Mouse (Mus musculus): ENCODE data around the gene Morn1. TPM values are rescaled to one million over a fixed set of nuclear protein-coding genes. Genes with fewer than 3 reads are reported as not detected.
A peak's percentile ranks its signal among the peaks of the same experiment; 100 is the strongest.

The Morn1 gene
- total and polyA plus RNA-seq, 2 experiments from 2014 or later = 9.0 to 10.0 TPM

DNA sequence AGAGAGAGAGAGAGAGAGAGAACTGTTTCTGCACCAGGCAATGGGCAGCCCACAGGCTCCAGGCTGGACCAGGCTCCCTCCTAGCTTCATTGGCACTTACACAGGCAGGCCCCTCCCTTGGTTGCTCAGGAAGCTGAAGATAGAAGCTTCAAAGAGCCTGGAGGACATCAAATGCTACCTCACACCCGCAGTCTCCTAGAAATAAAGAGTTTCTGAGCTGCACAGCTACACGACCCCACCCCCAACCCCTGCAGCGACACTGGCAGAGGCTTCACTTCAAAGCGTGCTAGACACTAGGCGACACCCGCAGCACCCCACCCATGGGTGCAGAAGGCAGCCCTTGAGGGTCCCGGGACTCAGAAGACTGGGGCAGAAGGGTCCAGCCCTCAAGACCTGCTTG lies 36.3 kb upstream of the Morn1 start:
- TF ChIP-seq CTCF (IDR thresholded peaks at IDR 0.05; ENCODE audit: low read depth) = no peak
- WGBS = 85% methylated on average over 7 of the region's 7 CpGs
- ATAC-seq = no peak
- H3K9ac ChIP-seq (replicated peaks; ENCODE audit: low read length) = no peak overlapping the region
- H3K27me3 ChIP-seq (ENCODE audit: insufficient read depth, low read length) = no peaks in the 10 kb centered on the region
- no peaks in the 10 kb centered on the region for H3K36me3 ChIP-seq (ENCODE audit: insufficient read depth, low read length)
- no peaks in the 10 kb centered on the region for H3K4me1 ChIP-seq (ENCODE audit: insufficient read depth, low read length)
- no peak for DNase-seq (ENCODE audit: low spot score)
- H3K4me3 ChIP-seq (ENCODE audit: low read length) = no peak overlapping the region
- no peak overlapping the region for H3K4me2 ChIP-seq (ENCODE audit: low read depth, low read length)
- H3K9me3 ChIP-seq (ENCODE audit: low read length) = no peaks in the 10 kb centered on the region
- no peak overlapping the region for H3K27ac ChIP-seq

GRCm38 (mm10) chr4:155056724-155057123 lies 29.7 kb upstream of the Morn1 start, which contains the start of gene Plch2:
Gene Plch2, minus strand, starts transcription at chr4:155056784.
- ATAC-seq (no peak), DNase-seq (ENCODE audit: low spot score) (no peak)
- Histone ChIP-seq H3K36me3 (ENCODE audit: insufficient read depth, low read length) (no peaks in the 10 kb centered on the region), H3K4me2 (ENCODE audit: low read depth, low read length) (no peak within 1 kb of the TSS), H3K27ac (no peak within 1 kb of the TSS), H3K27me3 (ENCODE audit: insufficient read depth, low read length) (no peaks in the 10 kb centered on the region), H3K4me3 (ENCODE audit: low read length) (no peak within 1 kb of the TSS), H3K9me3 (ENCODE audit: low read length) (no peaks in the 10 kb centered on the region), H3K4me1 (ENCODE audit: insufficient read depth, low read length) (no peaks in the 10 kb centered on the region), H3K9ac (replicated peaks; ENCODE audit: low read length) (no peak within 1 kb of the TSS)
- no peak for TF ChIP-seq CTCF (IDR thresholded peaks at IDR 0.05; ENCODE audit: low read depth)
- WGBS = 44% methylated on average over 10 of the region's 10 CpGs

DNA sequence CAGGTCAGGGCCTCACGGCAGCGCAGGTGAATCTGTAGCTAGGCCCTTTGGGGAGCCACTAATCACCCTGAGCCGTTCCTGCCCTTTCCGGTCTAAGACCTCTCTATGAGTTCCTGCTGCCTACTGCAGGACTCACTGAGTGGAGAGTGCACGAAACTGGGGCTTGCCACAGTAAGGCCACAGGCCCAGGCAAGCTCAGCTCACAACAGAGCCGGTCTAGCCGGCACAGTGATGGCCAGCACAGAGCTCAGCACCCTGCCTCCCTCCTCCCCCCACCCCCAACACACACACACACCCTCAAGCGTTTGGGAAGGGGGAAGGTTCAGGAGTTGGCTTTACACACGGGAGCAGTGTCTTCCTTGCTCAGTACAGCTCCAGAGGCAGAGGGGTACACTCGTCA lies 28.1 kb upstream of the Morn1 start:
- H3K4me2 ChIP-seq (ENCODE audit: low read depth, low read length) = no peak overlapping the region
- WGBS = 54% methylated on average over 10 of the region's 10 CpGs
- no peak for ATAC-seq
- no peak overlapping the region for H3K9ac ChIP-seq (replicated peaks; ENCODE audit: low read length)
- no peak for TF ChIP-seq CTCF (IDR thresholded peaks at IDR 0.05; ENCODE audit: low read depth)
- H3K27me3 ChIP-seq (ENCODE audit: insufficient read depth, low read length) = no peaks in the 10 kb centered on the region
- no peaks in the 10 kb centered on the region for H3K36me3 ChIP-seq (ENCODE audit: insufficient read depth, low read length)
- no peak overlapping the region for H3K27ac ChIP-seq
- no peaks in the 10 kb centered on the region for H3K9me3 ChIP-seq (ENCODE audit: low read length)
- no peak for DNase-seq (ENCODE audit: low spot score)
- no peak overlapping the region for H3K4me3 ChIP-seq (ENCODE audit: low read length)
- no peaks in the 10 kb centered on the region for H3K4me1 ChIP-seq (ENCODE audit: insufficient read depth, low read length)

- Histone ChIP-seq H3K27ac (no peak overlapping the region), H3K36me3 (ENCODE audit: insufficient read depth, low read length) (peaks cover 4% of the 10 kb centered on the region; the same call in 1 of the 2 replicates), H3K27me3 (ENCODE audit: insufficient read depth, low read length) (no peaks in the 10 kb centered on the region), H3K4me3 (ENCODE audit: low read length) (no peak overlapping the region), H3K9ac (replicated peaks; ENCODE audit: low read length) (no peak overlapping the region), H3K4me2 (ENCODE audit: low read depth, low read length) (no peak overlapping the region), H3K4me1 (ENCODE audit: insufficient read depth, low read length) (no peaks in the 10 kb centered on the region), H3K9me3 (ENCODE audit: low read length) (no peaks in the 10 kb centered on the region)
- DNase-seq (ENCODE audit: low spot score) (no peak), ATAC-seq (no peak)
- 48% methylated on average over 3 of the region's 3 CpGs for WGBS
- TF ChIP-seq CTCF (IDR thresholded peaks at IDR 0.05; ENCODE audit: low read depth) = no peak
These were observed 22.5 kb upstream of the Morn1 start for GRCm38 (mm10) chr4:155063895-155064294.

GRCm38 (mm10) chr4:155064474-155064873 lies 21.9 kb upstream of the Morn1 start:
- H3K27me3 ChIP-seq (ENCODE audit: insufficient read depth, low read length) = no peaks in the 10 kb centered on the region

GRCm38 (mm10) chr4:155065970-155066833 lies 20.2 kb upstream of the Morn1 start:
- Histone ChIP-seq H3K9me3 (ENCODE audit: low read length) (no peaks in the 10 kb centered on the region), H3K4me3 (ENCODE audit: low read length) (peak overlapping the region; percentile 68), H3K9ac (replicated peaks; ENCODE audit: low read length) (no peak overlapping the region), H3K27ac (peak overlapping the region; percentile 60; the same call in 1 of the 2 replicates), H3K4me2 (ENCODE audit: low read depth, low read length) (peak overlapping the region; percentile 90), H3K27me3 (ENCODE audit: insufficient read depth, low read length) (no peaks in the 10 kb centered on the region), H3K36me3 (ENCODE audit: insufficient read depth, low read length) (peaks cover 19% of the 10 kb centered on the region; the same call in 1 of the 2 replicates), H3K4me1 (ENCODE audit: insufficient read depth, low read length) (no peaks in the 10 kb centered on the region)
- peak; percentile 96 for DNase-seq (ENCODE audit: low spot score)
- 6% methylated on average over 15 of the region's 15 CpGs for WGBS
- peak; percentile 93 for TF ChIP-seq CTCF (IDR thresholded peaks at IDR 0.05; ENCODE audit: low read depth)
- ATAC-seq = peak; percentile 67

More at GRCm38 (mm10) chr4:155064474-155064873, 21.9 kb upstream of the Morn1 start:
- ATAC-seq (no peak), DNase-seq (ENCODE audit: low spot score) (no peak)
- H3K9me3 ChIP-seq (ENCODE audit: low read length) = no peaks in the 10 kb centered on the region
- no peak overlapping the region for H3K9ac ChIP-seq (replicated peaks; ENCODE audit: low read length)
- no peak overlapping the region for H3K4me2 ChIP-seq (ENCODE audit: low read depth, low read length)
- WGBS = 77% methylated on average over 2 of the region's 2 CpGs
- H3K4me3 ChIP-seq (ENCODE audit: low read length) = no peak overlapping the region
- peaks cover 9% of the 10 kb centered on the region; the same call in 1 of the 2 replicates for H3K36me3 ChIP-seq (ENCODE audit: insufficient read depth, low read length)
- TF ChIP-seq CTCF (IDR thresholded peaks at IDR 0.05; ENCODE audit: low read depth) = peak; percentile 37; the same call in 1 of the 2 replicates
- H3K27ac ChIP-seq = no peak overlapping the region
- no peaks in the 10 kb centered on the region for H3K4me1 ChIP-seq (ENCODE audit: insufficient read depth, low read length)
